In the genomic region with DNA sequence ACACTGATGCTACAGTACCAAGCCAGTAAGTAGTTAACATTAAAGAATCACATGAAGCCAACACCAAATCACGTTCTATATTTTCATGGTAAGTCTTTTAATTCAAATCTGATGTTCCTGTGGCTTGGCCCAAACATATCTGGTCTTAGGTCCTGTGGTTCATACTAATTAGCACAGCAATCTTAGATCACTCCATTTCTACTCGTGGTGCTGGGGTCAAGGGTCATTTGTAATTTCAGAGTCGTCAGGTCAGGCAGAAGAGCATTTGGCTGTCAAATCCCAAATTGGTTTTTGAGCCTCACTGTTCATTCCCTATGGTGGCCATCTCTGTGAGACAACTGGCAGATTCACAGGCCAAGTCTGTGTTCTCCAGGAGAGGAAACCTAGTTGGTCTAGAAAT, we compare ENCODE assay signal across 19 mouse cellular contexts. TPM values are rescaled to one million over a fixed set of nuclear protein-coding genes. Genes with fewer than 3 reads are reported as not detected.
"Had no signal": no experiment of that assay in that cellular context is flagged by ENCODE, and none has a peak within 500 bp of the region (broad histone marks: within the 10 kb centered on the region; RNA-seq: fewer than 3 reads in every experiment).

No protein-coding gene starts in this region.

- H3K27ac ChIP-seq: neural tube, embryonic 13.5 days; neural tube, embryonic 15.5 days; stomach, embryonic 15.5 days; stomach, postnatal 0 days had no signal

- H3K4me3 ChIP-seq: neural tube, embryonic 13.5 days; neural tube, embryonic 15.5 days; stomach, embryonic 15.5 days had no signal

- H3K27me3 ChIP-seq: neural tube, embryonic 13.5 days; stomach, embryonic 15.5 days had no signal

- H3K4me2 ChIP-seq: neural tube, embryonic 13.5 days; neural tube, embryonic 15.5 days; stomach, embryonic 15.5 days had no signal

- H3K4me1 ChIP-seq: neural tube, embryonic 15.5 days; stomach, embryonic 15.5 days had no signal

- H3K9ac ChIP-seq: neural tube, embryonic 13.5 days; neural tube, embryonic 15.5 days; stomach, embryonic 15.5 days had no signal

- H3K9me3 ChIP-seq: neural tube, embryonic 13.5 days; neural tube, embryonic 15.5 days; stomach, embryonic 15.5 days had no signal

- DNase-seq: retina, postnatal 1 day; right cerebral cortex, adult 18-20 months; right cerebral cortex, postnatal 14 days; right cerebral cortex, postnatal 25 days; right cerebral cortex, postnatal 4 days; spleen, adult 18-20 months; thymus, adult 18-20 months; thymus, adult 2 months; thymus, postnatal 14 days; thymus, postnatal 25 days; thymus, postnatal 36 days; thymus, postnatal 4 days had no signal

- H3K36me3 ChIP-seq: neural tube, embryonic 15.5 days; stomach, embryonic 15.5 days had no signal

RNA-seq across cellular contexts. Expression of a gene that starts 54.7 kb away (rescaled TPM):
- total RNA-seq: neutrophil, adult 5-6 weeks had no signal
- polyA plus RNA-seq: stomach, embryonic 14.5 days; stomach, embryonic 15.5 days; stomach, embryonic 16.5 days; stomach, postnatal 0 days had no signal
